Mouse (Mus musculus) heart, embryonic 13.5 days (tissue): Measurements from ENCODE around the gene Gpm6a. TPM values are rescaled to one million over a fixed set of nuclear protein-coding genes. Genes with fewer than 3 reads are reported as not detected.

Experiments
- ATAC-seq: fragments of 200-750 bp; cut with Nextera tagmentation; 2 replicates; pipeline ENCODE4 v1.8.0; 2017; ENCODE audit warnings: moderate TSS enrichment; ENCODE audit not compliant: insufficient number of reproducible peaks, low FRiP score, low TSS enrichment; ENCODE audit errors: extremely low read depth
- H3K27ac ChIP-seq: fragments of 300-500 bp; sonication (generic); replicated peaks from 2 replicates; pipeline ENCODE4 v1.5.1; 2015; ENCODE audit warnings: moderate library complexity, mild to moderate bottlenecking, inconsistent platforms
- H3K27me3 ChIP-seq: fragments of 300-500 bp; sonication (generic); replicated peaks from 2 replicates; pipeline ENCODE4 v1.6.1; 2015; ENCODE audit warnings: mild to moderate bottlenecking, inconsistent platforms
- H3K36me3 ChIP-seq: fragments of 300-500 bp; sonication (generic); 2 replicates; pipeline ENCODE4 v1.6.1; 2015; ENCODE audit warnings: mild to moderate bottlenecking, inconsistent platforms
- H3K4me1 ChIP-seq: fragments of 300-500 bp; sonication (generic); 2 replicates; pipeline ENCODE4 v1.6.1; 2015; ENCODE audit warnings: inconsistent platforms
- H3K4me2 ChIP-seq: fragments of 300-500 bp; sonication (generic); 2 replicates; pipeline ENCODE4 v1.6.1; 2015; ENCODE audit warnings: inconsistent platforms, mild to moderate bottlenecking, moderate library complexity
- H3K4me3 ChIP-seq: fragments of 300-500 bp; sonication (generic); 2 replicates; pipeline ENCODE4 v1.5.1; 2015; ENCODE audit warnings: moderate library complexity, mild to moderate bottlenecking, inconsistent platforms
- H3K9ac ChIP-seq: fragments of 300-500 bp; sonication (generic); 2 replicates; pipeline ENCODE4 v1.6.1; 2015; ENCODE audit warnings: inconsistent platforms, mild to moderate bottlenecking, moderate library complexity
- H3K9me3 ChIP-seq: fragments of 300-500 bp; sonication (generic); 2 replicates; pipeline ENCODE4 v1.6.1; 2016; ENCODE audit warnings: inconsistent platforms
- WGBS: fragments of 180-500 bp; shearing (Covaris S2); methylation state at CpG from one replicate; pipeline ENCODE4 v1.1.7; 2015; ENCODE audit warnings: mixed read lengths; 5-methylcytosine and 5-hydroxymethylcytosine counted together
- polyA plus RNA-seq: library from polyadenylated mRNA; unstranded; fragments of >200 nt; fragmentation: Nextera tagmentation; extraction: Ambion mirVana; gene quantifications from 2 replicates; pipeline ENCODE4 v1.2.1, GENCODE M21; 2015

Gpm6a gene
- polyA plus RNA-seq, 1 experiment from 2014 or later = 19.7 TPM

- 54% methylated on average over 3 of the region's 3 CpGs for WGBS
- Histone ChIP-seq H3K27ac (no peak overlapping the region), H3K27me3 (no peaks in the 10 kb centered on the region), H3K4me1 (no peaks in the 10 kb centered on the region), H3K4me2 (no peak overlapping the region), H3K4me3 (no peak overlapping the region), H3K9ac (no peak overlapping the region), H3K9me3 (no peaks in the 10 kb centered on the region), H3K36me3 (no peaks in the 10 kb centered on the region)
- no peak for ATAC-seq
These were observed 2.9 kb downstream of the Gpm6a start for GRCm38 (mm10) chr8:54957506-54957905.

- no peak for ATAC-seq
- H3K4me2 ChIP-seq = no peak overlapping the region
- no peak overlapping the region for H3K4me3 ChIP-seq
- H3K9me3 ChIP-seq = no peaks in the 10 kb centered on the region
- H3K9ac ChIP-seq = no peak overlapping the region
- no peaks in the 10 kb centered on the region for H3K27me3 ChIP-seq
- H3K36me3 ChIP-seq = no peaks in the 10 kb centered on the region
- H3K27ac ChIP-seq = no peak overlapping the region
- no peaks in the 10 kb centered on the region for H3K4me1 ChIP-seq
These were observed 6.9 kb downstream of the Gpm6a start for GRCm38 (mm10) chr8:54961571-54961970.

- H3K4me3 ChIP-seq = no peak overlapping the region
- no peak overlapping the region for H3K4me2 ChIP-seq
- no peak overlapping the region for H3K27ac ChIP-seq
- H3K36me3 ChIP-seq = no peaks in the 10 kb centered on the region
- 70% methylated on average over 1 of the region's 1 CpGs for WGBS
- ATAC-seq = no peak
- no peaks in the 10 kb centered on the region for H3K4me1 ChIP-seq
- H3K9ac ChIP-seq = no peak overlapping the region
- no peaks in the 10 kb centered on the region for H3K9me3 ChIP-seq
- H3K27me3 ChIP-seq = no peaks in the 10 kb centered on the region
These were observed 20.4 kb downstream of the Gpm6a start for GRCm38 (mm10) chr8:54975020-54975419.

DNA sequence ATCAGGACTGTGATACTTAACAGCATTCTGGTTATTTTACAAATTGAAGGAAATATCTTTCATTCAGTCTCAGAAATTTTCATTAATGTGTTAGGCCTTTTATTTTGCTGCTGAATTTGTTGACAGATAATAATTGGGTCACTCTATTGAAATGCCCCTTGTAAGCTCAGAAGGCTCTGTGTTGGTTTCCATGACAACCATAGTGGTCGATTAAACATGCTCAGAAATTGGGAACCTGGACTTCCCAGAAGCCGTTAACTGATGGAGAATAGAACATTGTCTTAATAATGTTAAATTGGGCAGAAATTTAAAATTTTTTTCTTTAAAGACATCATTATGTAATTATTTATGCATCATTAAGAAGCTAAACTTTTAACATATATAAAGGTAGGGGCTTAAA, 20.9 kb downstream of the Gpm6a start:
- no peak for ATAC-seq
- no peaks in the 10 kb centered on the region for H3K36me3 ChIP-seq
- 69% methylated on average over 2 of the region's 2 CpGs for WGBS

GRCm38 (mm10) chr8:54975927-54976326, 21.3 kb downstream of the Gpm6a start:
- no peak overlapping the region for H3K4me2 ChIP-seq
- 74% methylated on average over 2 of the region's 2 CpGs for WGBS
- no peaks in the 10 kb centered on the region for H3K9me3 ChIP-seq
- no peak overlapping the region for H3K27ac ChIP-seq
- H3K27me3 ChIP-seq = no peaks in the 10 kb centered on the region
- no peaks in the 10 kb centered on the region for H3K4me1 ChIP-seq
- no peak overlapping the region for H3K9ac ChIP-seq
- no peak overlapping the region for H3K4me3 ChIP-seq
- no peaks in the 10 kb centered on the region for H3K36me3 ChIP-seq
- ATAC-seq = no peak

More for the DNA sequence above, 20.9 kb downstream of the Gpm6a start:
- no peaks in the 10 kb centered on the region for H3K27me3 ChIP-seq
- H3K9ac ChIP-seq = no peak overlapping the region
- no peaks in the 10 kb centered on the region for H3K4me1 ChIP-seq
- H3K4me2 ChIP-seq = no peak overlapping the region
- no peak overlapping the region for H3K27ac ChIP-seq
- H3K9me3 ChIP-seq = no peaks in the 10 kb centered on the region
- H3K4me3 ChIP-seq = no peak overlapping the region

GRCm38 (mm10) chr8:54976663-54977062, 22.0 kb downstream of the Gpm6a start:
- H3K27ac ChIP-seq = no peak overlapping the region
- no peak for ATAC-seq
- H3K9me3 ChIP-seq = no peaks in the 10 kb centered on the region
- H3K4me3 ChIP-seq = no peak overlapping the region
- H3K36me3 ChIP-seq = no peaks in the 10 kb centered on the region
- H3K4me2 ChIP-seq = no peak overlapping the region
- 48% methylated on average over 1 of the region's 1 CpGs for WGBS
- H3K27me3 ChIP-seq = no peaks in the 10 kb centered on the region
- H3K9ac ChIP-seq = no peak overlapping the region
- H3K4me1 ChIP-seq = no peaks in the 10 kb centered on the region

DNA sequence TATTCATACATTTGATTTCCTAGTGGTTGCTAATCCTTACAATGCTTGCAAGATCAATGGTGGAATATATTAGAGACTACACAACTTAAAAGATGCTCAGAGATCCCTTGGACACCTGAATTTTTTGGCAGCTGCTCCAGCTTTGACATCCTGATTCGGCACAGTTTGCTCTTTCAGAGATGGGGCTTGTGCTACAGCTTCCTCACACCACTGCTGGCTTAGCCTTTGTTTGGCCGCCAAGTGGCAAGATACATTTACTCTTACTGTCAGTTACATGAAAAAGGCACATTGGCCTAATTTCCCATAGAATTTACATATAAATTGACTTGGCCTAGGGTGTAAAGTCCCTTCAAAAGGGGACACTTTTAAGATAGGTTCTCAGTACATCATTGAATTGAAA, 32.1 kb downstream of the Gpm6a start:
- no peak overlapping the region for H3K9ac ChIP-seq
- no peaks in the 10 kb centered on the region for H3K36me3 ChIP-seq
- no peaks in the 10 kb centered on the region for H3K9me3 ChIP-seq
- no peak overlapping the region for H3K4me2 ChIP-seq
- no peaks in the 10 kb centered on the region for H3K27me3 ChIP-seq
- H3K27ac ChIP-seq = no peak overlapping the region
- WGBS = 64% methylated on average over 2 of the region's 2 CpGs
- no peak for ATAC-seq
- H3K4me3 ChIP-seq = no peak overlapping the region
- H3K4me1 ChIP-seq = no peaks in the 10 kb centered on the region

- WGBS = 20% methylated on average over 2 of the region's 2 CpGs
- ATAC-seq = no peak
- H3K4me2 ChIP-seq = no peak overlapping the region
- H3K27me3 ChIP-seq = no peaks in the 10 kb centered on the region
- no peak overlapping the region for H3K9ac ChIP-seq
- no peaks in the 10 kb centered on the region for H3K9me3 ChIP-seq
- H3K4me1 ChIP-seq = no peaks in the 10 kb centered on the region
- H3K36me3 ChIP-seq = no peaks in the 10 kb centered on the region
- no peak overlapping the region for H3K4me3 ChIP-seq
- no peak overlapping the region for H3K27ac ChIP-seq
These were observed 34.5 kb downstream of the Gpm6a start for GRCm38 (mm10) chr8:54989093-54989492.

- ATAC-seq = no peak
- 52% methylated on average over 3 of the region's 3 CpGs for whole genome bisulfite sequencing
- H3K4me3 ChIP-seq = no peak overlapping the region
- no peak overlapping the region for H3K27ac ChIP-seq
- H3K4me1 ChIP-seq = no peaks in the 10 kb centered on the region
- no peak overlapping the region for H3K9ac ChIP-seq
- H3K4me2 ChIP-seq = no peak overlapping the region
- H3K27me3 ChIP-seq = no peaks in the 10 kb centered on the region
- no peaks in the 10 kb centered on the region for H3K36me3 ChIP-seq
- no peaks in the 10 kb centered on the region for H3K9me3 ChIP-seq
These were observed 37.4 kb downstream of the Gpm6a start for GRCm38 (mm10) chr8:54991840-54992609.

- Histone ChIP-seq H3K4me2 (no peak overlapping the region), H3K4me1 (no peaks in the 10 kb centered on the region), H3K9me3 (no peaks in the 10 kb centered on the region), H3K4me3 (no peak overlapping the region), H3K27ac (no peak overlapping the region), H3K27me3 (no peaks in the 10 kb centered on the region), H3K9ac (no peak overlapping the region), H3K36me3 (no peaks in the 10 kb centered on the region)
- no peak for ATAC-seq
- WGBS = 70% methylated on average over 1 of the region's 1 CpGs
These were observed 41.0 kb downstream of the Gpm6a start for GRCm38 (mm10) chr8:54995662-54996061.

- H3K9me3 ChIP-seq = no peaks in the 10 kb centered on the region
- no peak overlapping the region for H3K27ac ChIP-seq
- no peak overlapping the region for H3K4me3 ChIP-seq
- WGBS = 77% methylated on average over 1 of the region's 1 CpGs
- no peak overlapping the region for H3K4me2 ChIP-seq
- H3K9ac ChIP-seq = no peak overlapping the region
- no peak for ATAC-seq
- no peaks in the 10 kb centered on the region for H3K27me3 ChIP-seq
- no peaks in the 10 kb centered on the region for H3K4me1 ChIP-seq
- no peaks in the 10 kb centered on the region for H3K36me3 ChIP-seq
These were observed 47.8 kb downstream of the Gpm6a start for GRCm38 (mm10) chr8:55002398-55002797.

- Histone ChIP-seq H3K4me2 (no peak overlapping the region), H3K36me3 (no peaks in the 10 kb centered on the region), H3K27me3 (no peaks in the 10 kb centered on the region), H3K4me1 (no peaks in the 10 kb centered on the region), H3K27ac (no peak overlapping the region), H3K4me3 (no peak overlapping the region), H3K9ac (no peak overlapping the region), H3K9me3 (no peaks in the 10 kb centered on the region)
- 43% methylated on average over 2 of the region's 2 CpGs for WGBS
- ATAC-seq = no peak
These were observed 48.3 kb downstream of the Gpm6a start for GRCm38 (mm10) chr8:55002946-55003345.
